Mouse (Mus musculus) midbrain, embryonic 12.5 days (tissue): ENCODE measurements around the gene Commd1. TPM values are rescaled to one million over a fixed set of nuclear protein-coding genes. Genes with fewer than 3 reads are reported as not detected.

Source experiments
- ATAC-seq: fragments of 200-750 bp; cut with Nextera tagmentation; 2 replicates; pipeline ENCODE4 v1.8.0; 2017; ENCODE audit warnings: low read depth, moderate TSS enrichment, moderate library complexity; ENCODE audit not compliant: low FRiP score
- H3K27ac ChIP-seq: fragments of 300-500 bp; sonication (generic); replicated peaks from 2 replicates; pipeline ENCODE4 v1.5.1; 2016; ENCODE audit warnings: mild to moderate bottlenecking
- H3K27me3 ChIP-seq: fragments of 300-500 bp; sonication (generic); 2 replicates; pipeline ENCODE4 v1.6.1; 2016; ENCODE audit warnings: mild to moderate bottlenecking
- H3K36me3 ChIP-seq: fragments of 300-500 bp; sonication (generic); 2 replicates; pipeline ENCODE4 v1.6.1; 2016
- H3K4me1 ChIP-seq: fragments of 300-500 bp; sonication (generic); 2 replicates; pipeline ENCODE4 v1.6.1; 2016
- H3K4me2 ChIP-seq: fragments of 300-500 bp; sonication (generic); replicated peaks from 2 replicates; pipeline ENCODE4 v1.6.1; 2016; ENCODE audit warnings: mild to moderate bottlenecking, moderate library complexity
- H3K4me3 ChIP-seq: fragments of 300-500 bp; sonication (generic); 2 replicates; pipeline ENCODE4 v1.5.1; 2016; ENCODE audit warnings: mild to moderate bottlenecking
- H3K9ac ChIP-seq: fragments of 300-500 bp; sonication (generic); replicated peaks from 2 replicates; pipeline ENCODE4 v1.6.1; 2016; ENCODE audit warnings: mild to moderate bottlenecking, moderate library complexity
- H3K9me3 ChIP-seq: fragments of 300-500 bp; sonication (generic); 2 replicates; pipeline ENCODE4 v1.6.1; 2016; ENCODE audit warnings: mild to moderate bottlenecking
- WGBS: fragments of 180-500 bp; shearing (Covaris S2); methylation state at CpG from one replicate; pipeline ENCODE4 v1.1.7; 2016; 5-methylcytosine and 5-hydroxymethylcytosine counted together
- polyA plus RNA-seq: library from polyadenylated mRNA; unstranded; fragments of >200 nt; fragmentation: Nextera tagmentation; extraction: Ambion mirVana; gene quantifications from 2 replicates; pipeline ENCODE4 v1.2.1, GENCODE M21; 2016

Gene Commd1
- polyA plus RNA-seq, 1 experiment from 2014 or later: 349 TPM

DNA sequence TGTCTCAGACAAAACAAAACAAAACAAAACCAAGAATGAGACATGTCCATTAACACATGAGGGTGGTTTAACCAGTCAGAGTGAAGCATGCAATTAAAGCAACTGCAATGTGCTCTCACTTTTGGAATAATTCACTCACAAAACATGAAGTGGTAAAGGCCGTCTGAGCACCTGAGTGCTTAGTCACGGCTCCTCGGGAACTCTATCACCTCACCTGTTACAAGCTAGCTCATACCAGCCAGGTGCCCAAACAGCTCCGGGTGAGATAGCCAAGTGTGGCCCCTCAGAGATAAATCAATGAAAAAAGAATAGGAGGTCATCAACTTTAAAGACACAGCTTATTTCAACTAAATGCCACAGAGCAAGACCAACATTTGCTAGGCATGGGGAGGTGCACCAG lies 127.6 kb downstream of the Commd1 start:
- Histone ChIP-seq H3K27ac (no peak overlapping the region), H3K4me1 (peaks cover 14% of the 10 kb centered on the region), H3K4me2 (no peak overlapping the region), H3K4me3 (no peak overlapping the region), H3K9me3 (no peaks in the 10 kb centered on the region), H3K9ac (no peak overlapping the region), H3K36me3 (no peaks in the 10 kb centered on the region), H3K27me3 (peaks cover 38% of the 10 kb centered on the region)
- no peak for ATAC-seq
- WGBS: 88% methylated on average over 4 of the region's 4 CpGs

- Histone ChIP-seq H3K4me3 (no peak overlapping the region), H3K4me2 (no peak overlapping the region), H3K9ac (no peak overlapping the region), H3K27me3 (peaks cover 28% of the 10 kb centered on the region), H3K4me1 (peaks cover 9% of the 10 kb centered on the region), H3K9me3 (no peaks in the 10 kb centered on the region), H3K27ac (no peak overlapping the region), H3K36me3 (no peaks in the 10 kb centered on the region)
- 58% methylated on average over 2 of the region's 2 CpGs for WGBS
- ATAC-seq: no peak
Observed at GRCm38 (mm10) chr11:22853477-22854157, 128.6 kb downstream of the Commd1 start.

GRCm38 (mm10) chr11:22852510-22852909 lies 129.7 kb downstream of the Commd1 start:
- peaks cover 17% of the 10 kb centered on the region for H3K27me3 ChIP-seq
- H3K9me3 ChIP-seq: no peaks in the 10 kb centered on the region
- no peak overlapping the region for H3K27ac ChIP-seq
- no peak overlapping the region for H3K4me2 ChIP-seq
- H3K4me1 ChIP-seq: no peaks in the 10 kb centered on the region
- no peak for ATAC-seq
- no peak overlapping the region for H3K9ac ChIP-seq
- no peak overlapping the region for H3K4me3 ChIP-seq
- no peaks in the 10 kb centered on the region for H3K36me3 ChIP-seq
- 71% methylated on average over 1 of the region's 1 CpGs for WGBS

DNA sequence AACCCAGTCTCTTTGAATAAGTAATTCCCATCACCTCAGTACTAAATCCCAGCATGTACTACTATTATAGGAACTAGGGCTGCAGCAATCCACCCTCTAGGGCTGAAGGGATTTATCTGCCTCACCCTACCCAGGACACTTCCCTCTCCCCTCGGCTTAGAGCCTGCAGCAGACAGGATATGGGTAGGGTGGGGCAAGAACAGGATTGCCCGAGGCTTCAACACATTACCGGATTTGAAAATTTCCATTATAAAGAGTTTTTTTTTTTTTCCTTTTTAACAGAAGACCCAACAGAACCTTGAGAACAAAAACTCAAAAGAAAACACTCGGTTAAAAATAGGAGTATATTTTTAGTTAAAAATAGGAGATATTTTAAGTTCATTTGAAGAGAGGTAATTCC lies 130.8 kb downstream of the Commd1 start:
- Histone ChIP-seq H3K9ac (no peak overlapping the region), H3K4me3 (no peak overlapping the region), H3K9me3 (no peaks in the 10 kb centered on the region), H3K27me3 (peaks cover 9% of the 10 kb centered on the region), H3K36me3 (no peaks in the 10 kb centered on the region), H3K4me1 (no peaks in the 10 kb centered on the region), H3K4me2 (no peak overlapping the region), H3K27ac (no peak overlapping the region)
- ATAC-seq: no peak
- 48% methylated on average over 4 of the region's 4 CpGs for WGBS

DNA sequence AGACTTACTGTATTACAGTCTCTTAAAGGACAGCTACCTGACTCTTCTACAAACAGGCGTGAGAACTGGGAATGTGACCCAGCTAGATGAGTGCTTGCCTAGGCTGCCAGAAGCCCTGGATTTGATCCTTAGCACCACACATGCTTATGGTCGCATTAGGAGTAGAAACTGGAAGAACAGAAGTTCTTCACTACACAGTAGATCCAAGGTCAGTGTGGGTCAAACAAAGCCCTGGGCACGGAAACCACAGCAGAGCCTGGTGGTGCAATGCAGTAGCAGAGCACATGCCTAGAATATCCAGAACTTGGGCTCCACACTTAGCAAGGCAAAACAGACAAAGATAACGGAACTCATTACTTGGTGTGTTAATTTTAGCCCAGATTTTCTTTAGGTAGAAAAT lies 132.1 kb downstream of the Commd1 start:
- H3K27me3 ChIP-seq: no peaks in the 10 kb centered on the region; the same call in 1 of the 2 replicates
- H3K9ac ChIP-seq: no peak overlapping the region
- no peaks in the 10 kb centered on the region for H3K36me3 ChIP-seq
- H3K4me1 ChIP-seq: no peaks in the 10 kb centered on the region
- no peak overlapping the region for H3K4me3 ChIP-seq
- H3K4me2 ChIP-seq: no peak overlapping the region
- no peak overlapping the region for H3K27ac ChIP-seq
- H3K9me3 ChIP-seq: no peaks in the 10 kb centered on the region
- 90% methylated on average over 4 of the region's 4 CpGs for WGBS
- no peak for ATAC-seq

GRCm38 (mm10) chr11:22848649-22849195 lies 133.5 kb downstream of the Commd1 start:
- H3K27ac ChIP-seq: no peak overlapping the region
- no peak for ATAC-seq

GRCm38 (mm10) chr11:22847732-22848648 lies 134.2 kb downstream of the Commd1 start:
- H3K4me2 ChIP-seq: no peak overlapping the region
- no peaks in the 10 kb centered on the region for H3K36me3 ChIP-seq
- no peak overlapping the region for H3K27ac ChIP-seq
- no peak overlapping the region for H3K4me3 ChIP-seq
- ATAC-seq: no peak
- H3K9ac ChIP-seq: no peak overlapping the region
- H3K27me3 ChIP-seq: no peaks in the 10 kb centered on the region
- H3K9me3 ChIP-seq: no peaks in the 10 kb centered on the region
- H3K4me1 ChIP-seq: no peaks in the 10 kb centered on the region
- 71% methylated on average over 8 of the region's 8 CpGs for WGBS

More at GRCm38 (mm10) chr11:22848649-22849195, 133.5 kb downstream of the Commd1 start:
- Histone ChIP-seq H3K36me3 (no peaks in the 10 kb centered on the region), H3K4me1 (no peaks in the 10 kb centered on the region), H3K9me3 (no peaks in the 10 kb centered on the region), H3K4me3 (no peak overlapping the region), H3K9ac (no peak overlapping the region), H3K4me2 (no peak overlapping the region), H3K27me3 (no peaks in the 10 kb centered on the region)
- 90% methylated on average over 5 of the region's 5 CpGs for WGBS

- no peak overlapping the region for H3K4me2 ChIP-seq
- no peaks in the 10 kb centered on the region for H3K27me3 ChIP-seq
- H3K36me3 ChIP-seq: no peaks in the 10 kb centered on the region
- no peak overlapping the region for H3K9ac ChIP-seq
- H3K9me3 ChIP-seq: no peaks in the 10 kb centered on the region
- ATAC-seq: no peak
- no peaks in the 10 kb centered on the region for H3K4me1 ChIP-seq
- H3K27ac ChIP-seq: no peak overlapping the region
- 69% methylated on average over 8 of the region's 8 CpGs for WGBS
- H3K4me3 ChIP-seq: no peak overlapping the region
Observed at GRCm38 (mm10) chr11:22846960-22847731, 135.0 kb downstream of the Commd1 start.

Other genes with a start within 250 kb of the Commd1 start
- 1.9 and 2.6 TPM in 2 replicates for gene B3gnt2, start 121.4 kb downstream of the Commd1 start, polyA plus RNA-seq
- 4.5 and 6.0 TPM in 2 replicates for gene Zrsr1, start 10.4 kb downstream of the Commd1 start, polyA plus RNA-seq
- gene Gm28048, start 292 bp downstream of the Commd1 start, polyA plus RNA-seq: 4.9 and 5.9 TPM in 2 replicates
- gene Cct4, start 8.1 kb upstream of the Commd1 start, polyA plus RNA-seq: 350 and 378 TPM in 2 replicates
- 4.6 and 4.7 TPM in 2 replicates for gene Fam161a, start 25.1 kb upstream of the Commd1 start, polyA plus RNA-seq